Mouse (Mus musculus) lung, adult 2 months (tissue): ENCODE data around the gene Gli3. TPM values are rescaled to one million over a fixed set of nuclear protein-coding genes. Genes with fewer than 3 reads are reported as not detected.

Experiments
- DNase-seq: peaks from one replicate; pipeline ENCODE4 v3.0.0; 2022
- H3K4me1 ChIP-seq: fragments of 200-500 bp; 2 replicates; pipeline ENCODE4 v1.6.1; 2011; ENCODE audit warnings: low read length; ENCODE audit not compliant: control insufficient read depth, insufficient read depth
- H3K4me3 ChIP-seq: fragments of 200-500 bp; replicated peaks from 2 replicates; pipeline ENCODE3; 2011; ENCODE audit warnings: low read depth, mild to moderate bottlenecking, control low read depth, low read length; ENCODE audit errors: extremely low read depth
- CTCF ChIP-seq: fragments of 200-500 bp; IDR thresholded peaks from 2 replicates; pipeline ENCODE4 v1.5.1; 2011; ENCODE audit warnings: mild to moderate bottlenecking, low read length, control low read depth; ENCODE audit not compliant: insufficient read depth
- POLR2A ChIP-seq: fragments of 200-500 bp; IDR thresholded peaks from 2 replicates; pipeline ENCODE4 v1.6.1; 2011; ENCODE audit warnings: low read depth, mild to moderate bottlenecking, control low read depth, low read length, borderline replicate concordance; ENCODE audit errors: extremely low read depth
- WGBS: fragments of 180-500 bp; shearing (Covaris S2); methylation state at CpG from one replicate; pipeline ENCODE4 v1.1.7; 2018; 5-methylcytosine and 5-hydroxymethylcytosine counted together
- polyA plus RNA-seq: library from polyadenylated mRNA; depleted of rRNA; stranded (reverse); fragments of >200 nt; gene quantifications from 2 replicates; pipeline ENCODE4 v1.2.3, GENCODE M21; 2012

Gli3 gene
- polyA plus RNA-seq, 1 experiment = 2.4 TPM

- Histone ChIP-seq H3K4me1 (no peaks in the 10 kb centered on the region), H3K4me3 (no peak overlapping the region)
- 58% methylated on average over 3 of the region's 3 CpGs for WGBS
- TF ChIP-seq CTCF (no peak), POLR2A (no peak)
- DNase-seq = no peak
Observed at GRCm38 (mm10) chr13:15617423-15617822, 154.4 kb downstream of the Gli3 start.

GRCm38 (mm10) chr13:15618051-15618692 is 155.1 kb downstream of the Gli3 start:
- WGBS = 79% methylated on average over 5 of the region's 5 CpGs
- Histone ChIP-seq H3K4me3 (no peak overlapping the region), H3K4me1 (no peaks in the 10 kb centered on the region)
- TF ChIP-seq POLR2A = no peak
- TF ChIP-seq CTCF = no peak
- DNase-seq = no peak

DNA sequence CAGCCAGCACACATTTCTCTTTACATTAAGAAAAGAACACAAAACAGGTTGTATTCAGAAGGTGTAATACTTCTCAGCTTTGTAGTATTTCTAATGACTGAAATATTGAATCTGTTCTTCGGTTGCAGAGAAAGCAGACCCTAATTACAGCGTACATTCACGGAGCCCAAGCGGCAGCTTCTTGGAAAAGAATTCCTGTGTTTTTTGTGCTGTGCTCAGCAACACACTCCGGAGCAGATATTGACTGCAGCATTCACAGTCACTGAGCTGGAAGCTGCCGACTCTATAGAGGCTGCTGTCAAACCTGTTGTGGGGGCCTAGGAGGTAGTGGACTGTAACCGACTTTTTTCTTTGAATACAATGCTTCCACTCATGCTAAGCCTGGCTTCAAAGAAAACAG is 158.0 kb downstream of the Gli3 start:
- no peak for DNase-seq
- Histone ChIP-seq H3K4me1 (peaks cover 3% of the 10 kb centered on the region; the same call in 1 of the 2 replicates), H3K4me3 (no peak overlapping the region)
- no peak for TF ChIP-seq CTCF
- no peak for TF ChIP-seq POLR2A
- 82% methylated on average over 7 of the region's 7 CpGs for WGBS

- no peak for DNase-seq
- WGBS = 43% methylated on average over 8 of the region's 8 CpGs
- no peak for TF ChIP-seq CTCF
- no peak for TF ChIP-seq POLR2A
Observed at GRCm38 (mm10) chr13:15624490-15625353, 161.7 kb downstream of the Gli3 start.

GRCm38 (mm10) chr13:15641548-15641947 is 178.5 kb downstream of the Gli3 start:
- Histone ChIP-seq H3K4me3 (no peak overlapping the region), H3K4me1 (no peaks in the 10 kb centered on the region)
- DNase-seq = no peak
- TF ChIP-seq CTCF = no peak
- 91% methylated on average over 1 of the region's 1 CpGs for WGBS

More at GRCm38 (mm10) chr13:15624490-15625353, 161.7 kb downstream of the Gli3 start:
- H3K4me3 ChIP-seq = no peak overlapping the region
- peaks cover 3% of the 10 kb centered on the region; the same call in 1 of the 2 replicates for H3K4me1 ChIP-seq

GRCm38 (mm10) chr13:15660502-15660901 is 197.5 kb downstream of the Gli3 start:
- 57% methylated on average over 5 of the region's 5 CpGs for WGBS
- TF ChIP-seq POLR2A = no peak
- TF ChIP-seq CTCF = no peak
- no peaks in the 10 kb centered on the region for H3K4me1 ChIP-seq
- no peak overlapping the region for H3K4me3 ChIP-seq
- DNase-seq = no peak

DNA sequence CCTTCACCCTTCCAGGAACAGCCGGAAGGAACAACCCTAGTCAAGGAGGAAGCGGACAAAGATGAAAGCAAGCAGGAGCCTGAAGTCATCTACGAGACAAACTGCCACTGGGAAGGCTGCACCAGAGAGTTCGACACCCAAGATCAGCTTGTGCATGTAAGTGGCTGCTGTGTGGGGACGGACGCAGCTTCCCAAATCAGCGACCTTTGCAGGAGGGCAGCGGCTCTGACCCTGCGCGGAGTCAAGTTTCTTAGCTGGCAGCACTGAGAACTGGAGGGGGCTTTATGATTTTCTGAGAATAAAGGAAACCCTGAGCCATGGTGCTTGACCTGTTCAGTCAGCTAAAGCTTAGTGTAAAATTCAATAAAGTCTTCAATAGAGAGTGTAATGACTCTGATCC is 199.3 kb downstream of the Gli3 start:
- WGBS = 72% methylated on average over 10 of the region's 10 CpGs
- no peak for DNase-seq
- H3K4me1 ChIP-seq = no peaks in the 10 kb centered on the region
- no peak for TF ChIP-seq POLR2A
- no peak for TF ChIP-seq CTCF
- no peak overlapping the region for H3K4me3 ChIP-seq

DNA sequence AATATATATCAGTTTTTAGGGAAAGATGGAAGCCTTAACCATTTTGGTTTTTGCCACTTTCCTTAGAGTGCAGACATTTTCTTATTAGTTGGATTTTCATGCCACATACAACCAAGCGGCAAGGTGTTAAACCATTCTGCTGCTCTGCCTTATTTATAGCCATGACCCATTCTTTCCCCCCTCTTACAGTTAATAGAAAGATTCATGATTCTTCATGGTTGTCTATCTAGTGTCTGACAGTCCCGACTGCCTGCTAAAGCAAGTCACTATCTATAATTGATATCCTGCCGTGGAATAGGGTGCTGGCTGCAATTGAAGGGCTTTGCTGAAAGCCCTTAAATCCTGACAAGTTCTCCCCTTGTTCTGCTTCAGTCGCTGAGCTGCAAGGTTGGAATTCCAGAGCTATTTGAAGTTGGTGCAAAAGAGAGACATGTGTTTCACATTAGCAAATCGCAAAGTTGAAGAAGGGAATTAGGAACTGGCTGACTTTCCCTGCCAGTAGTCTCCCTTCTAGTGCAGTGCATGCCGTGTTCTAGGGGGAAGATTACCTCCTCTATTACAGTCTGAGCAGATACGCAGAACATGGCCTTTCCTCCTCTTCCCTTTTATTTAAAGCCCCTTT is 201.7 kb downstream of the Gli3 start:
- 54% methylated on average over 7 of the region's 7 CpGs for WGBS
- no peak for DNase-seq
- TF ChIP-seq POLR2A (no peak), CTCF (no peak)
- Histone ChIP-seq H3K4me1 (no peaks in the 10 kb centered on the region), H3K4me3 (no peak overlapping the region)

GRCm38 (mm10) chr13:15665514-15665913 is 202.5 kb downstream of the Gli3 start:
- no peak overlapping the region for H3K4me3 ChIP-seq
- no peaks in the 10 kb centered on the region for H3K4me1 ChIP-seq
- DNase-seq = no peak
- TF ChIP-seq POLR2A (no peak), CTCF (no peak)
- 92% methylated on average over 8 of the region's 8 CpGs for WGBS
